Mouse (Mus musculus) mesoderm, embryonic 11.5 days (tissue): Measurements from ENCODE around the gene Asz1.

Experiments used
- DNase-seq: peaks from one replicate; pipeline ENCODE4 v3.0.0-alpha.2; 2012; ENCODE audit warnings: low read depth, low spot score

The Asz1 gene

GRCm38 (mm10) chr6:18108934-18109333, at the start of gene Asz1:
Gene Asz1 (minus strand): TSS chr6:18109061.
- no peak for DNase-seq

DNA sequence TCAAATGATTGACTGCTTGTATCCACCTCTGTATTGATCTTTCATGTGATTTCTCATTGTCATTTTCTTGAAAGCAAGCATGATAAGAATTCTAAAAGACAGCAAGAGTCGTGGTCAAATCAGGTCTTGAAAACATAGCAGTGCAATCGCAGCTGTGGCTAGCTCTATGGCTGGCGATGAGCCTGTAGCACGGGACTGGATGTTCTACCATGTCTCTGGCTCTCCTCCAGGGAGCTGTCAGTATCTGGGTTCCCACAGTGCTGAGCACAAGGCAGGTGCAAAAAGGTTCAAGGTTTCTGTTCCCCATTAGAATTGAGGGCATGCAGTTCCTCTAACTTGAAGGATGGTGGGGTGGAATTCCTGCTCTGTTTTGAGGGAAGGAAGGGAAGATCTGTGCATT, 44.2 kb upstream of the Asz1 start:
- DNase-seq = no peak

DNA sequence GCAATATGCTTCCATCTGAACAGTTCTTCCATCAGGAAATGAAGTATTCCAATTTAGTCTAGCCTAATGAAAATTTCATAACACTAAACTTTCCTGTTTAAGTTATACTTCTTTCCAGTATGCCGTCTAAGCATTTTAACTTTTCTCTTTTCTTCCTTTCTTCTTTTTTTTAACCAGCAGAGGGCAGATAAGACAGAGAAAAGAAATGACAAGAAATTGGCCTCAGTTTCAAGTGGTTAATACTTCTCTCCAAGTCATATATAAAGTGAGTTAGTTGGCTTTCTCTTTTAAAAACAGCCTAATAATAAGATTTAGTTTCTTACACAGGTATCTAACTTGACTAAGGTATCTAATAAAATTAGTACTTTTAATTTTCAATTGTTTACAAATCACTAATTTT, 26.4 kb upstream of the Asz1 start:
- DNase-seq = no peak

DNA sequence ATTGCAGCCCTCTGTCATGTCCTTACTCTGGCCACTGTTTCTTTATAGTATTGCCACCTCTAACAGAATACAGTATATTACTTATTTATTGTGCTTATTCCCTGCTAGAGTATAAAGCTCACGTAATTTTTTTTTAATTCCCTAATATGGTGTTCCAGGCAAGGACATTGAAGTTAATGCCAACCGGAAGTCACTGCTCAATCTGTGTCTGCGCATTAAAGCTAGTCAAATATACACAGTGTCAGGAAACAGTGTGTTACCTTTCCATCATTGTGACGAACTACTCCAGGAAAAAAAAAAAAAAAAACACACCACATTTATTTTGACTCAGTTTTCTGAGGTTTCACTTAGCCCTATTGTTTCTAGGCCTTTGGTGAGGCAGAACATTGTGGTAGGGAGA, 19.2 kb upstream of the Asz1 start:
- no peak for DNase-seq

DNA sequence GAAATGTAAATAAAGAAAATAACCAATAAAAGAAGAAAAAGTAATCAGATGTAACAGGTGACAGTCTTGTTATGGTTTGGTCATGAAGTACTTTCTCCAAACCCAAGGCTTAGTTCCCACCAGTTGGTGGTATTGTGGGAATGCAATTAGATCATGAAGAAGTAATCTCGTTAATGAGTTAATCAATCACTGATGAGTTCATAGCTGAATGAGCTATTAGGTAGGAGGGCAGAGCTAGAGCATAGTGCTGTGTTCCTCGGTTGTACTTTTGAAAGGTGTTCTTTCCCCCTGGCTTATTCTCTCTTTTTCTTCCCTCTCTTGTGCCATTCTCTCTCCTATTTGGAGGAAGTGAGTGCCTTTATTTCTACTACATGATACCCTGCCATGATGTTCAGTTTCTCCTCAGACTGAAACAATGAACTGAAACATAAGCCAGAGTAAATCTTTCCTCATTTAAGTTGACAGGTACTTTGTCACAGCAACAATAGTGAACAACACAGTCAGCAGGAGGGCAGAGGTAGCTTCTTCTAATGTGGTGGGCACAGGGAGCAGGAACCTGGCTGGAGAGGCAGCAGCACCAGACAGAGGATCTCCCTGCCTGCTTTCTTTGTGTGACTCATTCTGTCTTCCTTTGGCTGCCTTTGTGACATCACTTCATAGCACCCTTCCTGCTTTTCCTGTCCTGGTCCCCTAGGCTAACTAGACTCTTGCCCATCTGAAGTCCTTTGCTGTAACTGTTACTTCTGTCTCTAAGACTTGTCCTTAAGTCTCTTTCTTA, 18.5 kb upstream of the Asz1 start:
- no peak for DNase-seq

GRCm38 (mm10) chr6:18096861-18097260, 12.0 kb downstream of the Asz1 start:
- DNase-seq = no peak

GRCm38 (mm10) chr6:18089098-18089497, 19.8 kb downstream of the Asz1 start:
- DNase-seq = no peak

- DNase-seq = peak; percentile 17
Observed at GRCm38 (mm10) chr6:18087160-18087804, 21.6 kb downstream of the Asz1 start.

GRCm38 (mm10) chr6:18078615-18079014, 30.2 kb downstream of the Asz1 start:
- peak; percentile 49 for DNase-seq

DNA sequence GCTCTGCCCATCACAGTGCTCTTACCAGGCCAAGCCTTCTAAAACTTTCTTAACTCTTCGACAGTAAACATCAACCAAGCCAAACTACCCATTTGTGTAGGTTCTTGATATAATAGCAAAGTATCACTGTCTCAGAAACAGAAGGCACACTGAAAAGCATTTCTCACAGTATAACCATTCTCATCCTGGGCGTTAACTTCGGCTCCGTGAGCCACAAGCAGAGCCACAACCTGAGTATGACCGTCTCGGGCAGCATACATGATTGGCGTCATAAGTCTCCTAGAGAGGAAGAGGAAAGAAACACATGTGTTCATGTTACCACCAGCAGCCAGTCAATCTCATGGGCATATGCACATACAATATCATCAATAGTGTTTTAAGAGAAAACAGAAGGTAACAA, 31.9 kb downstream of the Asz1 start:
- DNase-seq = no peak

GRCm38 (mm10) chr6:18076577-18076976, 32.3 kb downstream of the Asz1 start:
- DNase-seq = no peak

DNA sequence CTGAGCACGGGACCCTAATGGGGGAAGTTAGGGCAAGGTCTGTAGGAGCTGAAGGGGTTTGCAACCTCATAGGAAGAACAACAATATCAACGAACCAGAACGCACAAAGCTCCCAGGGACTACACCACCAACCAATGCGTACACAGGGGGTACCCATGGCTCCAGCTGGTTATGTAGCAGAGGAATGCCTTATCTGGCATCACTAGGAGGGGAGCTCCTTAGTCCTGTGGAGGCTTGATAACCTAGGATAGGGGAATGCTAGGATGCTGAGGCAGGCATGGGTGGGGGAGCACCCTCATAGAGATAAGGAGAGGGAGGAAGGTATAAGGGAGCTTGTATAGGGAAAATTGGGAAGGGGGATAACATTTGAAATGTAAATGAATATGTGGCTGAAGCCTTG, 51.0 kb downstream of the Asz1 start:
- DNase-seq = no peak

GRCm38 (mm10) chr6:18051702-18052101, 57.2 kb downstream of the Asz1 start:
- no peak for DNase-seq

- DNase-seq = no peak
Observed at GRCm38 (mm10) chr6:18044299-18044698, 64.6 kb downstream of the Asz1 start.

GRCm38 (mm10) chr6:18043172-18043571, 65.7 kb downstream of the Asz1 start:
- no peak for DNase-seq

GRCm38 (mm10) chr6:18032271-18032670, 76.6 kb downstream of the Asz1 start:
- no peak for DNase-seq

DNA sequence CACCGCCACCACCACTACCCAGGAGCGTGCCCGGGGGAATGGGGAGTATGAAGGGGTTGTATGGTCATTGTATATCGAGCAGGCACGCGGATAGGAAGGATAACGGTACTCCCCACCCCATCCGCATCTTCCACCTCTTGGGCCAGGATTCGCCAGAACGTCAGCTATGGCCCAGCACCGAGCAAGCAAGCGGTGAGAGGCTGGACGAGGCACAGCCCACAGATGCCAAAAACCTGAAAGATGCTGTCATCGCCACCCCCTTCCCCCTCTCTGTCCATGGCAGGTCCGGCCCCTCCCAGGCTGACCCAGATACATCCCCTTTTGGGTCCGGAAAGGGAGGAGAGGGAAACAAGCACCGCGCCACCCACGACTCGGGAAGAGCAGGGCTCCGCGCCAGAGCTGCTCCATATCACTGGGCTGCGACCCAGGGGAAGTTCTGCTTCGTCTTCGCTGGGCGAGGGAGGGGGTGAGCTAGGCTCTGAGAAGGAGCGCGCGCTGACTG, 77.3 kb downstream of the Asz1 start:
- DNase-seq = peak; percentile 23

GRCm38 (mm10) chr6:18030868-18031508, 77.9 kb downstream of the Asz1 start:
- no peak for DNase-seq

- DNase-seq = peak; percentile 47
Observed at GRCm38 (mm10) chr6:18029746-18030656, 78.9 kb downstream of the Asz1 start, which contains the start of gene Wnt2. Gene Wnt2 (minus strand): TSS chr6:18030585.

GRCm38 (mm10) chr6:18024133-18024794, 84.6 kb downstream of the Asz1 start:
- no peak for DNase-seq

- no peak for DNase-seq
Observed at GRCm38 (mm10) chr6:18013346-18013745, 95.5 kb downstream of the Asz1 start.
